In genomic region chr6:37441251-37442011, GRCm38 (mm10) we compare ENCODE assay signal across 8 mouse cellular contexts. TPM values are rescaled to one million over a fixed set of nuclear protein-coding genes. Genes with fewer than 3 reads are reported as not detected.
DNase-seq lines count a peak whose midpoint lies in the region; ATAC-seq and TF ChIP-seq lines count a peak whose summit lies in the region.

No protein-coding gene starts in this region.

- 1% methylated on average over 40 of the region's 40 CpGs for WGBS in hindbrain, embryonic 14.5 days
- under 1% methylated on average over 40 of the region's 40 CpGs for WGBS in lung, postnatal 0 days
- WGBS in stomach, embryonic 15.5 days = under 1% methylated on average over 40 of the region's 40 CpGs

- no peak for TF ChIP-seq CTCF in left cerebral cortex, adult 2 months (IDR thresholded peaks at IDR 0.05)
- TF ChIP-seq CTCF in lung, postnatal 0 days (IDR thresholded peaks at IDR 0.05) = no peak

- peak overlapping the region; percentile 82 for H3K4me3 ChIP-seq in left cerebral cortex, adult 2 months
- peak overlapping the region; percentile 76 for H3K4me3 ChIP-seq in erythroblast, embryonic 14.5 days (replicated peaks)
- H3K4me3 ChIP-seq in hindbrain, embryonic 14.5 days (replicated peaks; ENCODE audit: low read length) = peak overlapping the region; percentile 71
- peak overlapping the region; percentile 85 for H3K4me3 ChIP-seq in lung, postnatal 0 days (ENCODE audit: low read depth, low read length)
- peak overlapping the region; percentile 86 for H3K4me3 ChIP-seq in stomach, embryonic 15.5 days (replicated peaks)

- intact Hi-C loops in left cerebral cortex, adult 2 months (cut with DNase I) = loop anchor here (2.0 to 10.0 kb wide), 2 partner anchors 23 to 227 kb away; no protein-coding TSS in a partner anchor

- peak; percentile 48 for ATAC-seq in hindbrain, embryonic 14.5 days (ENCODE audit: low FRiP score)
- ATAC-seq in lung, postnatal 0 days = peak; percentile 35
- peak; percentile 15 for ATAC-seq in stomach, embryonic 15.5 days (ENCODE audit: insufficient read depth, low FRiP score, low read depth)

- peak overlapping the region; percentile 82 for H3K27ac ChIP-seq in left cerebral cortex, adult 2 months
- no peak overlapping the region for H3K27ac ChIP-seq in hindbrain, embryonic 14.5 days
- peak overlapping the region; percentile 94 for H3K27ac ChIP-seq in lung, postnatal 0 days (ENCODE audit: low read length)
- H3K27ac ChIP-seq in stomach, embryonic 15.5 days = peak overlapping the region; percentile 91

- no peaks in the 10 kb centered on the region for H3K9me3 ChIP-seq in erythroblast, embryonic 14.5 days (ENCODE audit: control insufficient read depth, low read length)
- H3K9me3 ChIP-seq in hindbrain, embryonic 14.5 days (ENCODE audit: control insufficient read depth, low read length) = no peaks in the 10 kb centered on the region
- H3K9me3 ChIP-seq in lung, postnatal 0 days (ENCODE audit: low read length) = no peaks in the 10 kb centered on the region
- H3K9me3 ChIP-seq in stomach, embryonic 15.5 days = no peaks in the 10 kb centered on the region

- no peaks in the 10 kb centered on the region; the same call in 1 of the 2 replicates for H3K36me3 ChIP-seq in erythroblast, embryonic 14.5 days (ENCODE audit: control insufficient read depth)
- H3K36me3 ChIP-seq in hindbrain, embryonic 14.5 days (replicated peaks; ENCODE audit: control insufficient read depth, insufficient read depth) = no peaks in the 10 kb centered on the region
- no peaks in the 10 kb centered on the region for H3K36me3 ChIP-seq in lung, postnatal 0 days (ENCODE audit: insufficient read depth, low read length)
- no peaks in the 10 kb centered on the region for H3K36me3 ChIP-seq in stomach, embryonic 15.5 days

- peak in 1 of 2 experiments; percentile 26 for DNase-seq in left cerebral cortex, adult 2 months (ENCODE audit: extremely low spot score in 1 of 2, low spot score in 2 of 2)
- DNase-seq in left cerebral cortex, adult 9 months (ENCODE audit: low spot score in 2 of 2) = no peak
- DNase-seq in adrenal gland, adult 18-20 months (ENCODE audit: low spot score in 2 of 2) = peak; percentile 54 to 63
- no peak for DNase-seq in hindbrain, embryonic 14.5 days (ENCODE audit: low spot score)
- DNase-seq in lung, postnatal 0 days (ENCODE audit: low spot score) = peak; percentile 33
- no peak for DNase-seq in cerebellum, adult 8-10 months

- peak overlapping the region; percentile 60 for H3K9ac ChIP-seq in hindbrain, embryonic 14.5 days
- H3K9ac ChIP-seq in lung, postnatal 0 days (replicated peaks; ENCODE audit: low read depth) = peak overlapping the region; percentile 90
- H3K9ac ChIP-seq in stomach, embryonic 15.5 days = peak overlapping the region; percentile 80

- H3K27me3 ChIP-seq in erythroblast, embryonic 14.5 days (ENCODE audit: control insufficient read depth) = peaks cover 13% of the 10 kb centered on the region
- no peaks in the 10 kb centered on the region for H3K27me3 ChIP-seq in hindbrain, embryonic 14.5 days (ENCODE audit: control insufficient read depth, insufficient read depth, low read length)
- no peaks in the 10 kb centered on the region for H3K27me3 ChIP-seq in lung, postnatal 0 days (replicated peaks; ENCODE audit: insufficient read depth, low read length)
- no peaks in the 10 kb centered on the region for H3K27me3 ChIP-seq in stomach, embryonic 15.5 days (replicated peaks)

- H3K4me2 ChIP-seq in hindbrain, embryonic 14.5 days (replicated peaks) = peak overlapping the region; percentile 75
- H3K4me2 ChIP-seq in lung, postnatal 0 days (replicated peaks; ENCODE audit: low read depth, low read length) = peak overlapping the region; percentile 65
- peak overlapping the region; percentile 70 for H3K4me2 ChIP-seq in stomach, embryonic 15.5 days

- H3K4me1 ChIP-seq in erythroblast, embryonic 14.5 days (ENCODE audit: control insufficient read depth) = peaks cover 25% of the 10 kb centered on the region
- no peaks in the 10 kb centered on the region for H3K4me1 ChIP-seq in hindbrain, embryonic 14.5 days (replicated peaks; ENCODE audit: control insufficient read depth, insufficient read depth, low read length)
- H3K4me1 ChIP-seq in lung, postnatal 0 days (ENCODE audit: insufficient read depth, low read depth, low read length) = peaks cover 9% of the 10 kb centered on the region
- peaks cover 14% of the 10 kb centered on the region for H3K4me1 ChIP-seq in stomach, embryonic 15.5 days

- TF ChIP-seq EP300 in lung, postnatal 0 days (IDR thresholded peaks at IDR 0.05) = no peak

RNA-seq across cellular contexts. Expression of gene Creb3l2, which starts 0.5 kb away (rescaled TPM):
- 1 to 10 TPM; 6.2 to 8.1 TPM for total RNA-seq in left cerebral cortex, adult 2 months (2021)
- 10 to 100 TPM; 60.1 to 71.2 TPM for total RNA-seq in adrenal gland, adult 18-20 months (2021)
- under 0.01 and 0.01 TPM in 2 replicates for polyA plus RNA-seq in erythroblast, embryonic 14.5 days (2012)
- 5.0 and 5.5 TPM in 2 replicates for polyA plus RNA-seq in hindbrain, embryonic 14.5 days (2014; fragmentation: Nextera tagmentation; extraction: Ambion mirVana)
- 23.6 and 23.8 TPM in 2 replicates for polyA plus RNA-seq in lung, postnatal 0 days (2015; fragmentation: Nextera tagmentation; extraction: Ambion mirVana)
- polyA plus RNA-seq in stomach, embryonic 15.5 days (2015; fragmentation: Nextera tagmentation; extraction: Ambion mirVana) = 18.1 and 21.7 TPM in 2 replicates

Comparison
In these comparisons a context has a peak if more than half of its experiments do, and no peak if none do; other contexts are left out.
1. DNase-seq: peak in adrenal gland, adult 18-20 months (2 of 2) and lung, postnatal 0 days (single experiment); none in left cerebral cortex, adult 9 months (0 of 2), hindbrain, embryonic 14.5 days (single experiment) and cerebellum, adult 8-10 months (single experiment).
2. Peak in every context shown above with its lines, with median percentiles within 50 percentile points of each other: H3K4me3 ChIP-seq, ATAC-seq, H3K4me2 ChIP-seq and H3K9ac ChIP-seq.